ENCODE assay signal across 9 mouse cellular contexts in the genomic region with DNA sequence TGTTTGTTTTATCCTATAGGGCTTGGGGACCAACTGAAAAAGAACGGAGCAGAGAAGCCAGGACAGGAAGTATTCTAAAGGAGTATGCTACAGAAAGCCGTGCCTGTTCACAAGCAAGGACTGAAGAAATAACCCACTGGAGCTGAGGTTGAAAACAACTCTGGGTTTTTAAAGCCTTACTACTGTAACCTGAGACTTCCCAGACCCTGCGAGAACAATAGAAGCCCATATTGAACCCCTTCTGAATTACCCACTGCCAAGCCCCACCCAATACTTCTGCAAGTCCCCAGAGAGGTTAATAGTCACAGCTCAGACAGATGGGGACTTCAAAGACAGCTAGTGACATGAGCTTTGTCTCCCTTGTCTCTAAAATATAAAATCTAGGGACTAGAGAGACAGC. TPM values are rescaled to one million over a fixed set of nuclear protein-coding genes. Genes with fewer than 3 reads are reported as not detected.
A peak's percentile ranks its signal among the peaks of the same experiment; 100 is the strongest.
DNase-seq lines count a peak whose midpoint lies in the region; ATAC-seq and TF ChIP-seq lines count a peak whose summit lies in the region.
"Had no signal": no experiment of that assay in that cellular context is flagged by ENCODE, and none has a peak within 500 bp of the region (broad histone marks: within the 10 kb centered on the region; RNA-seq: fewer than 3 reads in every experiment).

No protein-coding gene starts in this region.

- no peaks in the 10 kb centered on the region for H3K9me3 ChIP-seq in liver, postnatal 0 days (ENCODE audit: low read length)
- no peaks in the 10 kb centered on the region for H3K9me3 ChIP-seq in limb, embryonic 14.5 days (ENCODE audit: control insufficient read depth, low read length)

- TF ChIP-seq CTCF in liver, postnatal 0 days (IDR thresholded peaks at IDR 0.05; ENCODE audit: low read depth): no peak
- no peak for TF ChIP-seq CTCF in bone marrow macrophage, adult 2 months (IDR thresholded peaks at IDR 0.05; ENCODE audit: low read depth, low read length)

- H3K4me3 ChIP-seq in liver, postnatal 0 days (ENCODE audit: low read depth, low read length): no peak overlapping the region
- H3K4me3 ChIP-seq in bone marrow macrophage, adult 2 months (ENCODE audit: insufficient read depth, low read length): no peak overlapping the region
- H3K4me3 ChIP-seq in limb, embryonic 14.5 days (replicated peaks; ENCODE audit: low read length): no peak overlapping the region

- 32% methylated on average over 3 of the region's 3 CpGs for WGBS in liver, postnatal 0 days (ENCODE audit: insufficient replicate concordance)
- 5% methylated on average over 3 of the region's 3 CpGs for WGBS in limb, embryonic 14.5 days

- TF ChIP-seq POLR2A in bone marrow macrophage, adult 2 months (IDR thresholded peaks at IDR 0.05; ENCODE audit: borderline replicate concordance, low read depth, low read length): no peak
- no peak for TF ChIP-seq POLR2A in limb, embryonic 14.5 days (IDR thresholded peaks at IDR 0.05; ENCODE audit: borderline replicate concordance, extremely low read depth, insufficient read depth, insufficient read length)

- intact Hi-C loops in heart, postnatal 14 days (cut with DNase I): no loop called here
- intact Hi-C loops in left cerebral cortex, postnatal 4 days (cut with DNase I): no loop called here

- ATAC-seq in liver, postnatal 0 days: no peak
- peak; percentile 54; the same call in 1 of the 2 replicates for ATAC-seq in limb, embryonic 14.5 days (ENCODE audit: low FRiP score, low read depth)

- peak overlapping the region; percentile 24; the same call in 1 of the 2 replicates for H3K4me2 ChIP-seq in liver, postnatal 0 days (ENCODE audit: low read depth, low read length)
- peak overlapping the region; percentile 25 for H3K4me2 ChIP-seq in limb, embryonic 14.5 days (replicated peaks; ENCODE audit: low read depth, low read length, severe bottlenecking)

- H3K36me3 ChIP-seq in liver, postnatal 0 days (replicated peaks; ENCODE audit: insufficient read depth, low read length): no peaks in the 10 kb centered on the region
- H3K36me3 ChIP-seq in limb, embryonic 14.5 days (ENCODE audit: control insufficient read depth, insufficient read depth, low read length): no peaks in the 10 kb centered on the region

- H3K27ac ChIP-seq in liver, postnatal 0 days (ENCODE audit: low read depth): no peak overlapping the region
- peak overlapping the region; percentile 77 for H3K27ac ChIP-seq in bone marrow macrophage, adult 2 months (ENCODE audit: insufficient read depth, low read depth, low read length)
- H3K27ac ChIP-seq in limb, embryonic 14.5 days (replicated peaks; ENCODE audit: low read depth, low read length): peak overlapping the region; percentile 70

- no peak for TF ChIP-seq EP300 in liver, postnatal 0 days (IDR thresholded peaks at IDR 0.05; ENCODE audit: low read depth)

- DNase-seq in heart, adult 11 months: peak; percentile 82
- no peak for DNase-seq in heart, postnatal 14 days
- no peak for DNase-seq in liver, postnatal 0 days
- DNase-seq in liver: no peak
- peak; percentile 43 for DNase-seq in limb, embryonic 14.5 days (ENCODE audit: low spot score)
- no peak for DNase-seq in left cerebral cortex, postnatal 4 days
- no peak for DNase-seq in right cerebral cortex, postnatal 14 days
- DNase-seq: cerebellum, postnatal 25 days had no signal

- H3K27me3 ChIP-seq in liver, postnatal 0 days (ENCODE audit: insufficient read depth, low read length): no peaks in the 10 kb centered on the region
- no peaks in the 10 kb centered on the region for H3K27me3 ChIP-seq in limb, embryonic 14.5 days (ENCODE audit: control insufficient read depth, insufficient read depth, low read length)

- peaks cover 38% of the 10 kb centered on the region for H3K4me1 ChIP-seq in liver, postnatal 0 days (ENCODE audit: insufficient read depth)
- H3K4me1 ChIP-seq in bone marrow macrophage, adult 2 months (ENCODE audit: control insufficient read depth, insufficient read depth, low read length): peaks cover 85% of the 10 kb centered on the region
- H3K4me1 ChIP-seq in limb, embryonic 14.5 days (ENCODE audit: control insufficient read depth, insufficient read depth, low read length): peaks cover 50% of the 10 kb centered on the region

- H3K9ac ChIP-seq in liver, postnatal 0 days (replicated peaks): no peak overlapping the region
- no peak overlapping the region for H3K9ac ChIP-seq in limb, embryonic 14.5 days (ENCODE audit: low read depth, low read length, severe bottlenecking)

RNA-seq across cellular contexts. Expression of a gene that starts 44.4 kb away (rescaled TPM):
- total RNA-seq in heart, postnatal 14 days (2021): 10 to 100 TPM; 13.6 to 15.4 TPM
- polyA plus RNA-seq in liver, postnatal 0 days (2015; fragmentation: Nextera tagmentation; extraction: Ambion mirVana): 1.5 and 3.2 TPM in 2 replicates
- polyA plus RNA-seq in bone marrow macrophage, adult 2 months (2012; ENCODE audit: insufficient read depth, insufficient read length, missing spikeins): 58.7 and 62.5 TPM in 2 replicates
- 25.1 and 25.3 TPM in 2 replicates for polyA plus RNA-seq in limb, embryonic 14.5 days (2012; rRNA removed)
- 13.6 and 16.2 TPM in 2 replicates for polyA plus RNA-seq in limb, embryonic 14.5 days (2014; fragmentation: Nextera tagmentation; extraction: Ambion mirVana)
- 10 to 100 TPM; 12.0 TPM for total RNA-seq in left cerebral cortex, postnatal 4 days (2021)

Comparison
In these comparisons a context has a peak if more than half of its experiments do, and no peak if none do; other contexts are left out.
1. DNase-seq: peak in heart, adult 11 months (single experiment) and limb, embryonic 14.5 days (single experiment); none in heart, postnatal 14 days (0 of 2), liver, postnatal 0 days (single experiment), liver (single experiment), left cerebral cortex, postnatal 4 days (single experiment) and right cerebral cortex, postnatal 14 days (single experiment).